Mouse (Mus musculus) forebrain, embryonic 14.5 days (tissue): ENCODE results near the gene Sirt7. TPM values are rescaled to one million over a fixed set of nuclear protein-coding genes. Genes with fewer than 3 reads are reported as not detected.
A peak's percentile ranks its signal among the peaks of the same experiment; 100 is the strongest.

Source experiments
- ATAC-seq: fragments of 200-750 bp; cut with Nextera tagmentation; 2 replicates; pipeline ENCODE4 v1.8.0; 2017; ENCODE audit warnings: mild to moderate bottlenecking, moderate library complexity
- DNase-seq: peaks from one replicate; pipeline ENCODE4 v3.0.0-alpha.2; 2015; ENCODE audit warnings: low spot score
- H3K27ac ChIP-seq: fragments of 300-500 bp; sonication (generic); 2 replicates; pipeline ENCODE4 v1.5.1; 2014; ENCODE audit warnings: low read depth, mild to moderate bottlenecking, control low read depth, low read length, moderate library complexity
- H3K27me3 ChIP-seq: fragments of 300-500 bp; sonication (generic); replicated peaks from 2 replicates; pipeline ENCODE4 v1.6.1; 2014; ENCODE audit warnings: low read length, control low read depth, mixed read lengths; ENCODE audit not compliant: control insufficient read depth, insufficient read depth
- H3K36me3 ChIP-seq: fragments of 300-500 bp; sonication (generic); 2 replicates; pipeline ENCODE4 v1.6.1; 2014; ENCODE audit warnings: low read length, control low read depth; ENCODE audit not compliant: control insufficient read depth, insufficient read depth
- H3K4me1 ChIP-seq: fragments of 300-500 bp; sonication (generic); 2 replicates; pipeline ENCODE4 v1.6.1; 2014; ENCODE audit warnings: antibody characterized with exemption, low read length, control low read depth; ENCODE audit not compliant: control insufficient read depth, insufficient read depth
- H3K4me2 ChIP-seq: fragments of 300-500 bp; sonication (generic); 2 replicates; pipeline ENCODE4 v1.6.1; 2014; ENCODE audit warnings: mild to moderate bottlenecking, control low read depth, low read length
- H3K4me3 ChIP-seq: fragments of 300-500 bp; sonication (generic); 2 replicates; pipeline ENCODE4 v1.5.1; 2014; ENCODE audit warnings: low read depth, low read length, control low read depth
- H3K9ac ChIP-seq: fragments of 300-500 bp; sonication (generic); 2 replicates; pipeline ENCODE4 v1.6.1; 2014; ENCODE audit warnings: mild to moderate bottlenecking, low read length, control low read depth, moderate library complexity
- H3K9me3 ChIP-seq: fragments of 300-500 bp; sonication (generic); replicated peaks from 2 replicates; pipeline ENCODE4 v1.6.1; 2016; ENCODE audit warnings: low read length, control low read depth, mixed read lengths; ENCODE audit not compliant: control insufficient read depth
- WGBS: fragments of 180-500 bp; shearing (Covaris S2); extraction: QIAGEN DNeasy Blood & Tissue Kit; methylation state at CpG from one replicate; pipeline ENCODE4 v1.1.7; 2014; 5-methylcytosine and 5-hydroxymethylcytosine counted together
- polyA plus RNA-seq: library from polyadenylated mRNA; unstranded; fragments of >200 nt; fragmentation: Nextera tagmentation; extraction: Ambion mirVana; gene quantifications from 2 replicates; pipeline ENCODE4 v1.2.1, GENCODE M21; 2014

Gene Sirt7
- polyA plus RNA-seq, 1 experiment from 2014 or later, result 30.4 TPM

GRCm38 (mm10) chr11:120623961-120624679 lies 920 bp downstream of the Sirt7 start:
- peak; percentile 54 for DNase-seq
- Histone ChIP-seq H3K9ac (peak overlapping the region; percentile 87), H3K27ac (peak overlapping the region; percentile 80), H3K9me3 (no peaks in the 10 kb centered on the region), H3K36me3 (peaks cover 63% of the 10 kb centered on the region), H3K4me3 (peak overlapping the region; percentile 98), H3K4me1 (peaks cover 9% of the 10 kb centered on the region), H3K27me3 (no peaks in the 10 kb centered on the region), H3K4me2 (peak overlapping the region; percentile 95)
- peak; percentile 73 for ATAC-seq
- 15% methylated on average over 27 of the region's 30 CpGs for WGBS

- H3K36me3 ChIP-seq, result peaks cover 64% of the 10 kb centered on the region
- WGBS, result 91% methylated on average over 6 of the region's 6 CpGs
Observed at GRCm38 (mm10) chr11:120622805-120623204, 2.2 kb downstream of the Sirt7 start.

GRCm38 (mm10) chr11:120620195-120620594 lies 4.8 kb downstream of the Sirt7 start:
- ATAC-seq (no peak), DNase-seq (no peak)
- Histone ChIP-seq H3K9me3 (no peaks in the 10 kb centered on the region), H3K4me1 (peaks cover 15% of the 10 kb centered on the region), H3K9ac (no peak overlapping the region), H3K27me3 (no peaks in the 10 kb centered on the region), H3K4me3 (no peak overlapping the region), H3K27ac (no peak overlapping the region), H3K36me3 (peaks cover 53% of the 10 kb centered on the region), H3K4me2 (no peak overlapping the region)
- WGBS, result 93% methylated on average over 14 of the region's 14 CpGs

More at GRCm38 (mm10) chr11:120622805-120623204, 2.2 kb downstream of the Sirt7 start:
- ATAC-seq (no peak), DNase-seq (no peak)
- H3K4me1 ChIP-seq, result peaks cover 9% of the 10 kb centered on the region
- no peak overlapping the region for H3K9ac ChIP-seq
- H3K27me3 ChIP-seq, result no peaks in the 10 kb centered on the region
- H3K9me3 ChIP-seq, result no peaks in the 10 kb centered on the region
- H3K4me3 ChIP-seq, result no peak overlapping the region
- no peak overlapping the region for H3K27ac ChIP-seq
- H3K4me2 ChIP-seq, result no peak overlapping the region

- H3K4me3 ChIP-seq, result no peak overlapping the region
- H3K36me3 ChIP-seq, result peaks cover 58% of the 10 kb centered on the region
- H3K27me3 ChIP-seq, result no peaks in the 10 kb centered on the region
- no peak for DNase-seq
- no peak for ATAC-seq
- H3K9ac ChIP-seq, result no peak overlapping the region
- no peak overlapping the region for H3K4me2 ChIP-seq
- no peaks in the 10 kb centered on the region for H3K9me3 ChIP-seq
- H3K27ac ChIP-seq, result no peak overlapping the region
- WGBS, result 93% methylated on average over 25 of the region's 25 CpGs
- peaks cover 9% of the 10 kb centered on the region for H3K4me1 ChIP-seq
Observed at GRCm38 (mm10) chr11:120618619-120619535, 6.2 kb downstream of the Sirt7 start.

- Histone ChIP-seq H3K36me3 (peaks cover 61% of the 10 kb centered on the region), H3K27ac (peak within 1 kb of the TSS; percentile 60; the same call in 1 of the 2 replicates), H3K9ac (peak within 1 kb of the TSS; percentile 90), H3K4me3 (peak within 1 kb of the TSS; percentile 84), H3K9me3 (no peaks in the 10 kb centered on the region), H3K4me1 (peaks cover 8% of the 10 kb centered on the region), H3K4me2 (peak within 1 kb of the TSS; percentile 82), H3K27me3 (no peaks in the 10 kb centered on the region)
- 1% methylated on average over 56 of the region's 56 CpGs for WGBS
- ATAC-seq, result peak; percentile 97
- peak; percentile 94 for DNase-seq
Observed at GRCm38 (mm10) chr11:120617519-120618112, 7.4 kb downstream of the Sirt7 start, which contains the start of gene Pcyt2. TSS of gene Pcyt2 (minus strand) at chr11:120617936.

GRCm38 (mm10) chr11:120616617-120617294 lies 8.3 kb downstream of the Sirt7 start:
- Histone ChIP-seq H3K27ac (0 out of 2 replicates have a peak overlapping the region, but pooled peaks have one; percentile 60), H3K4me3 (peak overlapping the region; percentile 84), H3K4me1 (peaks cover 8% of the 10 kb centered on the region), H3K9me3 (no peaks in the 10 kb centered on the region), H3K27me3 (no peaks in the 10 kb centered on the region), H3K4me2 (peak overlapping the region; percentile 82), H3K36me3 (peaks cover 62% of the 10 kb centered on the region), H3K9ac (peak overlapping the region; percentile 90)
- ATAC-seq (no peak), DNase-seq (no peak)
- WGBS, result 53% methylated on average over 4 of the region's 4 CpGs

GRCm38 (mm10) chr11:120615606-120616203 lies 9.3 kb downstream of the Sirt7 start:
- Histone ChIP-seq H3K36me3 (peaks cover 62% of the 10 kb centered on the region), H3K27me3 (no peaks in the 10 kb centered on the region), H3K9me3 (no peaks in the 10 kb centered on the region), H3K9ac (peak overlapping the region; percentile 7; the same call in 1 of the 2 replicates), H3K27ac (no peak overlapping the region), H3K4me2 (no peak overlapping the region), H3K4me3 (no peak overlapping the region), H3K4me1 (peaks cover 8% of the 10 kb centered on the region)
- ATAC-seq (no peak), DNase-seq (no peak)
- 93% methylated on average over 11 of the region's 11 CpGs for WGBS

GRCm38 (mm10) chr11:120615167-120615566 lies 9.9 kb downstream of the Sirt7 start:
- H3K36me3 ChIP-seq, result peaks cover 62% of the 10 kb centered on the region
- WGBS, result 99% methylated on average over 6 of the region's 6 CpGs
- no peak overlapping the region for H3K4me2 ChIP-seq
- DNase-seq (no peak), ATAC-seq (no peak)
- no peak overlapping the region for H3K9ac ChIP-seq
- H3K27ac ChIP-seq, result no peak overlapping the region
- H3K27me3 ChIP-seq, result no peaks in the 10 kb centered on the region
- no peaks in the 10 kb centered on the region for H3K9me3 ChIP-seq
- no peak overlapping the region for H3K4me3 ChIP-seq
- peaks cover 8% of the 10 kb centered on the region for H3K4me1 ChIP-seq
